Mouse (Mus musculus): ENCODE measurements around the gene Inpp5f. TPM values are rescaled to one million over a fixed set of nuclear protein-coding genes. Genes with fewer than 3 reads are reported as not detected.
A peak's percentile ranks its signal among the peaks of the same experiment; 100 is the strongest.
"Not testable (repeated sequence)": the region's sequence is repeated elsewhere in the genome, so short reads cannot be mapped to it uniquely, and the experiment has no call there.

The Inpp5f gene
- polyA plus RNA-seq, 1 experiment from 2014 or later: 13.7 TPM

DNA sequence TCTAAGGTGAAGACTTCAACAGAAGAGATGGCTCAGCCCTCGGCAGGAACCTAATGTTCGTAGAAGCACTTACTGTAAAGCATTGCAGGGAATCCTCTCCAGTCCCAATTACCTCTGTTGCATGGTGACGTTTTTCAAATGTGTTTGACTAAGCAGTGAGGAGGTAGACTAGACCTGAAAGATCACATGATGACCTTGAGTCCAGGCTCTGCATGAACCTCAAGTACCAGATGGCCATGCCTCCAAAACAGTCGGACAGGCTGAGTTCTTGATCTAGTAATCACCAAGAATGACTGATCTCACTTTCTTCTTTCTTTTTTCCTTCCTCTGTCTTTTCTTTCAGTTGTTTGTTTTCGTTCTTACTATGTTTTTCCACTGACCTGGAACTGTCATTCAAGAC lies 31.3 kb downstream of the Inpp5f start:
- DNase-seq (ENCODE audit: low spot score): no peak

GRCm38 (mm10) chr7:128656970-128657369 lies 45.8 kb downstream of the Inpp5f start:
- DNase-seq (ENCODE audit: low spot score): no peak

GRCm38 (mm10) chr7:128663906-128664305 lies 52.8 kb downstream of the Inpp5f start:
- DNase-seq (ENCODE audit: low spot score): no peak

- no peak for DNase-seq (ENCODE audit: low spot score)
Observed at GRCm38 (mm10) chr7:128664861-128665377, 53.8 kb downstream of the Inpp5f start.

DNA sequence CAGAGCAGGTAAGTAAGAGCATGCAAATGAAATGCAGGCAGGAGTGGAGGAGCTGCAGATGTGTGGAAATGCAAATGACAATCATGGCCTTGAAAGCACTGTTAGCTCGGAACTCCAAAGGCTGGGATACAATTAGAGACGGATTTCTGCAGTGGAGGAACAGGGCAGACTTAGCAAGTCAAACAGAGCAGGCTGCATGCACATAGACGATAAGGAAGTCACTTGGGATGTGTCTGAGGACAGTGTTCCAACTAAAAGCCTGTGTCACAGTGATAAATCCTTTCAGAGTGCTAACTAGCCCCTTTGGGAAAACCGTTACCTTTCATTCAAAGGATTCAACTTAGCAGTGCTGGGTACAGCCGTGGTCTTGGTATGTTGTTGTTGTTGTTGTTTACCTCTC lies 56.7 kb downstream of the Inpp5f start:
- DNase-seq (ENCODE audit: low spot score): no peak

- DNase-seq (ENCODE audit: low spot score): no peak
Observed at GRCm38 (mm10) chr7:128668831-128669230, 57.7 kb downstream of the Inpp5f start.

DNA sequence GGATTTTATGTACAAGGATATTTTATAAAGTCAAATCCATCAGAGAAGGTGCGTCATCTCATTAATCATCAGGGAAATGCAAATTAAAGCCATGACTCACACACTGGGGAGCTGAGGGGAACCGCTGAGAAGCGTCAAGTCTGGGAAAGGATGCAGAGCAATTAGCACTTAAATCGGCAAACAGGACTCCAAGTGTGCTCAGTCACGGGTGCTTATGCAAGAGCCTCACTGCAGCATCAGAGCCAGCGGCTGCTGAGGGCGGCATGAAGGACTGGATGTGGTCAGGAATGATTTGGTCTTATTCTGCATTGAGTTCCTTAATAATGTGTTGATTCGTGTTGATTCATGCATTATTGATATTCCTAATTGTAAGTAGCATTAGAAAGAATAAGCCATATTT lies 60.8 kb downstream of the Inpp5f start:
- DNase-seq (ENCODE audit: low spot score): no peak

DNA sequence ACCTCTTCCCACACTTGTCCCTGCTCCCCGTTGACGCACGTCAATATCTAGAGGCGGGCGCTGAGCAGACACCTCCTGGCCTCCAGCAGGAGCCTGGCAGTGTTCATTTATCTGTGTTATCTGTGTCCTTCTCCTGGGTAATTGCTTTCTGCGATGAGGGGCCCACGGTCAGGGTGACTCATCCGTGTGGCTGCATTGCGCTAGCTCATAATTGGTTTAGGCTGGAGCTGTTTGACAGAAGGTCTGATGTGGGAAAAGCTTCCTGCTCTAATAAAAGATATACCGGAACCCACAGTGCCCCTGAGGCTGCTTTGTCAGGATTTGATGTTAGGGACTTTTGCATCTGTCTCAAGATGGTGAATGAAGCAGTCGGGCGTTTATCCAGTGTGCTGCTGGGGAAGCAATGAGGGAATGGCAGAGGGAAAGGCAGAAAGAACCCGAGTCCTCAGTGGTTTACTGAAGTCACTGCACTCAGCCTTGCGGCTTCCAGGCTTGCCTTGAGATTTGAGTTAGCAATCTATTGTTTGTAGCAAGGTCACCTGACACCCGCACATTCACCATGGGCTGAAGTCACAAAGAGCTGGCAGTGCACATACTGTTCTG lies 61.4 kb downstream of the Inpp5f start:
- DNase-seq (ENCODE audit: low spot score): peak; percentile 9

DNA sequence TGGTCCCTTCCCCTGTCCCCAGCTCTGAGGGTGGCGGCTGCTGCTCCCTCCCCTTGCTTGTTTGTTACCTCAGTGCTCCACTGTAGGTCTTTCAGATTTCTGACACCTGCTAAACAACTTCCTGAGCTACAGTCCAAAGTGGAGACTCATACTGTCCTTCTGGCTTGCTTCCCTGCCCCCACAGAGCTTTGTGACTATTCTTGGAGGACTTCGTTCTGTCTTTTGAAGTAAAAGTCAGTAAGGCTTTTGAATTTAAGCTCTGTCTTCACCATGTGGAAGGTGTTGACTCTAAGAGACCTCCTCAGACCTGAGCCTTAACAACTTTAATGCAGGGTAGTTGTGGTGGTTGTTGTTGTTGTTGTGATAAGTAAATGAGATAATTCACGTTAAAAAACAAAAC lies 67.4 kb downstream of the Inpp5f start:
- no peak for DNase-seq (ENCODE audit: low spot score)

DNA sequence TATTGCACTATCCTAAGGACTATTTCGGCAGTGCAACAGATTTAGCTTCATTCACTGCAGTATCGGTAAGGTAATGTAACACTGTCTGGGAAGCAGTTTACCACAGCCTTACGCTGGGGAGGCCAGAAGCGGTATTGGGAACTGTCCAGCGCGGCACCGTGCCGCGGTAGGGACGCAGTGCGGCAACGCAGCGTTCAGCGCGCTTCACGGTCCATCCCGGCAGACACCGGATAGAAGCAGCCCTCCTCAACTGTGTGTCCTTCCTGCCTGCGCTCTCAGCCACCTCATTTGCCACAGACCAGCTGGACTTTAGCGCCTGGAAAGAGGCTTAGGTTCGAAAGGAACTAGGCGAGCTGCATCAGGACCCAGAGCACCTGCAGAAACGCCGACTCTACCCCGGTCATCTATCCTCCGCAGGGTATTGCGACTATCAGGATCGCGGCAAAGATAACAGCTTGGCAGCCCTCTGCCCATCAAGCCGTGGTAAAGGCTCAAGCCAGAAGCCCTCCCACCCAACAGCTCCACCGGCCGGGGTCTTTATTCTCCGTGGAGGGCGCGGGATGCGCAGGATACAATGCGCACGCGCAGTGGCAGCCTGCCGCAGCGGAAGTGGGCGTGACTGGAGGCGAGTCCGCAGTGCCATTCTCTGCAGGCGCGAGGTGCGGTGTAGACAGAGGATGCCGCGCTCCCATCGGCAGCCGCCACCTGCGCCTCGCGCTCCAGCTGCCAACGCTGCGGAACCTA lies 76.9 kb downstream of the Inpp5f start:
- peak; percentile 86 for DNase-seq (ENCODE audit: low spot score)

DNA sequence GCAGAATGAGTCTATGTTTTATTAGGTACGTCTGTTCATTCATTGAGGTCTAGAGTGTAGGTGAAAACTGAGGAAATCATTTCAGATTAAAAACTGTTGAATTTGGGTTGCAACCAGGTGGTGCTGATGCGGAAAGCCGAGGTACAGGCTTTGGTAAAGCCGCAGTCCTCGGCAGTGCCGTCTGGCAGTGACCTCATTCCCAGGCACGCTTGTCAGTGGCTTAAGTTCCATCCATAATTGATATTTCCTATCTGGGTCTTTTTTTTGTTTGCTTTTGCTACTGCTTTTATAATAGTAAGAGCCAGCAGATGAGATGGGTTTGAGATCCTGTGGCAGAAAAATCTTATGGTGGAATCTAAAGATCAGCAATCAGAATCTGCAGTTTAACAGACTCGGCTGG lies 78.2 kb downstream of the Inpp5f start:
- no peak for DNase-seq (ENCODE audit: low spot score)

- DNase-seq (ENCODE audit: low spot score): peak; percentile 83
Observed at GRCm38 (mm10) chr7:128690070-128690469, 78.9 kb downstream of the Inpp5f start.

- peak; percentile 4 for DNase-seq (ENCODE audit: low spot score)
Observed at GRCm38 (mm10) chr7:128690796-128691195, 79.7 kb downstream of the Inpp5f start.

DNA sequence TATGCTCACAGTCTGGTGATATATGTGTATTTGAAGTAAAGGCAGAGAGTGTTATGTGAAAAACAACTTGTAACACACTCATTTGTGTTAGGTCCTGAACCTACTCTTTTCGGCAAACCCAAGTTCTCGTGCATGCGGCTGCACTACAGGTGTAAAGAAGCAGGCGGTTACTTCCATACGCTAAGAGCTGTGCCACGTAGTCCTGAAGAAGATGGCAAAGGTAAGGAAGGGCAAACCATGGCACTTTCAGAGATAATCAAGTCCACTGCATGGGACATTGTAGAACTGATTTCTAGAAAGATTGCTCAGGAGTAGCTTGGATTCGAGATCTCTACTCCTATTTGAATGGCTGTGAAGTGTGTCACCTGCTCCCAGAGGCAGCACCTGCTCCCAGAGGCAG lies 81.0 kb downstream of the Inpp5f start:
- no peak for DNase-seq (ENCODE audit: low spot score)

DNA sequence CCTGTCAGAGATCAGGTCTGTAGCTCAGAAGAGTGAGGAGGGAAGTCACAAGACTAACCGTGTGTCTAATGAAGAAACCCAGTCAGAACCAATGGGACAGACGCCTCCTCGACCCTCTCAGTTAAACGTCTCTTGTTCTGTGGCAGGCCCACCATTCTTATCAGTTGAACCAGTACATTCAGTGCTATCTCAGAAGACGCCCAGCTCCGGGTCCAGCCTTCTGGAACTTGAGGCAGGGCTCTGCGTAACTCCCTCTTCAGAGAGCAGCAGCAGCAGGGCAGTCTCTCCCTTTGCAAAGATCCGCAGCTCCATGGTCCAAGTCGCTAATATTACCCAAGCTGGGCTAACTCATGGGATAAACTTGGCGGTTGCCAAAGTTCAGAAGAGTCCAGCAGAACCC lies 83.7 kb downstream of the Inpp5f start:
- no peak for DNase-seq (ENCODE audit: low spot score)

GRCm38 (mm10) chr7:128699959-128700358 lies 88.8 kb downstream of the Inpp5f start:
- DNase-seq (ENCODE audit: low spot score): not testable (repeated sequence)

- peak; percentile 67 for DNase-seq (ENCODE audit: low spot score)
Observed at GRCm38 (mm10) chr7:128705735-128706134, 94.6 kb downstream of the Inpp5f start.

GRCm38 (mm10) chr7:128717991-128718390 lies 106.9 kb downstream of the Inpp5f start:
- no peak for DNase-seq (ENCODE audit: low spot score)

- peak; percentile 89 for DNase-seq (ENCODE audit: low spot score)
Observed at GRCm38 (mm10) chr7:128724761-128725160, 113.6 kb downstream of the Inpp5f start.

DNA sequence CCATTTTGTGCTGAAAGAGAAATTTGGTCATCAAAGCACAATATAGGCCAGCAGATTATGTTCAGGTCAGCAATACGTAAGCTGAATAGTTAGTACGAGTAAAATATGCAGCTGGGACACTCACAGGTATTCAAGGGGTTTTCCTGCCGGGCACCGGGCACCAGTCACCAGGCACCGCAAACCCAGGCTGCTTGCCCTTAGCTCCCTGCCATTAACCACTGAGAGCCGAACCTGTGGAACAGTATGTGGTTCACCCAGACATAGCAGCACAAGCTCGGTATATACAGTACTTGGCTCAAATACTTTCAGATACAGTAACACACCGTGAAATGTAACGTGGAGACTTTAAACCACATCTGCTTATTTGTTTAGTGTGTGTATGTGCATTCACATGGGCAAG lies 114.1 kb downstream of the Inpp5f start:
- DNase-seq (ENCODE audit: low spot score): no peak

GRCm38 (mm10) chr7:128726999-128727398 lies 115.9 kb downstream of the Inpp5f start:
- DNase-seq (ENCODE audit: low spot score): no peak

DNA sequence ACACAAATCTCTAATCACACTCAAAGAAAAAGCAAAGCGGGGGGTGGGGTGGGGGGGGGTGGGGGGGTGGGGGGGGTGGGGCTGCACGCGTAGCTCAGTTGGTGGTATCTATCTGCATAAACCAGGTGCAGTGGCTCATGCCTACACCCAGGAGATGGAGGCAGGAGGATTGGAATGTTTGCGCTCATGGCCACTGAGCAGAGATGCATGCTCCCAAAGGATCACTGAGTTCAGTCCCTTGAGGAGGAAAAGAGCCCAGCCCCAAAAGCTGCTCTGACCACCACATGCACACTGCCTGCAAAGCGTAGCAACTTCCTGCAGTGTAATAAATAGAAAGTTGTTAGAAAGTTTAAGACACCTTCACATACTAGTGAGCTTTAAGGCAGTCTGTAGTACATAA lies 116.6 kb downstream of the Inpp5f start:
- DNase-seq (ENCODE audit: low spot score): no peak

DNA sequence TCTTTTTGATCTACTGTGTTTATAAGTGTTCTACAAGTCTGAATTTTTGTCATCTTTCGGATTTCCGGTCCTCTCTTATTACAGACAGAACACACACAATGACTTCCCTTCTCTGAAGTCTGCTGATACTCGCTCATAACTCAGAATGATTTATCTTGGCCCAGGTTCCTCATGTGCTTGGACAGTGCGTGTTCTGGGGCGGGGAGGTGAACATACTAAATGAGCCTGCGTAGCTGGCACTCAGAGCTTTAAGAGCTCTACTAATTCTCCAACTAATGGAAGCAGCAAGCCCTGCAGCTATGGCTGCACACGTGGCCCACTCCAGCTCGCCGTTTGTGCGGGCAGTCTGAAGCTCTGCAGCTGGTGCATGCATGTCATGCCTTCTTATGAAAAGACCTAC lies 117.6 kb downstream of the Inpp5f start:
- DNase-seq (ENCODE audit: low spot score): no peak

Data from thymus, postnatal 0 days (tissue).